ENCODE assay signal across 8 mouse cellular contexts in genomic region chr11:20331690-20332537, GRCm38 (mm10). TPM values are rescaled to one million over a fixed set of nuclear protein-coding genes. Genes with fewer than 3 reads are reported as not detected.
DNase-seq lines count a peak whose midpoint lies in the region; ATAC-seq and TF ChIP-seq lines count a peak whose summit lies in the region.

No protein-coding gene starts in this region.

- WGBS in embryonic facial prominence, embryonic 11.5 days: 1% methylated on average over 61 of the region's 61 CpGs
- WGBS in heart, adult 2 months: 6% methylated on average over 61 of the region's 61 CpGs
- WGBS in kidney, embryonic 15.5 days: 2% methylated on average over 61 of the region's 61 CpGs
- WGBS in liver, adult 2 months: 2% methylated on average over 61 of the region's 61 CpGs
- WGBS in midbrain, postnatal 0 days: 1% methylated on average over 51 of the region's 61 CpGs

- H3K9ac ChIP-seq in embryonic facial prominence, embryonic 11.5 days (replicated peaks; ENCODE audit: low read length): peak overlapping the region; percentile 73
- H3K9ac ChIP-seq in heart, adult 2 months (ENCODE audit: low read depth, low read length): peak overlapping the region; percentile 41
- H3K9ac ChIP-seq in kidney, embryonic 15.5 days: peak overlapping the region; percentile 68
- peak overlapping the region; percentile 53 for H3K9ac ChIP-seq in liver, adult 2 months (ENCODE audit: low read depth, low read length)
- H3K9ac ChIP-seq in midbrain, postnatal 0 days (replicated peaks; ENCODE audit: low read length, poor library complexity, severe bottlenecking): peak overlapping the region; percentile 86

- H3K79me2 ChIP-seq in heart, adult 2 months (replicated peaks; ENCODE audit: control insufficient read depth, insufficient read depth, low read length): no peaks in the 10 kb centered on the region
- H3K79me2 ChIP-seq in liver, adult 2 months (ENCODE audit: control insufficient read depth, insufficient read depth, low read length): no peaks in the 10 kb centered on the region

- peak overlapping the region; percentile 93 for H3K27ac ChIP-seq in embryonic facial prominence, embryonic 11.5 days (replicated peaks; ENCODE audit: low read depth, low read length)
- peak overlapping the region; percentile 91 for H3K27ac ChIP-seq in heart, adult 2 months
- peak overlapping the region; percentile 82 for H3K27ac ChIP-seq in kidney, embryonic 15.5 days
- H3K27ac ChIP-seq in liver, adult 2 months (replicated peaks; ENCODE audit: insufficient read depth, low read depth, low read length): no peak overlapping the region
- H3K27ac ChIP-seq in midbrain, postnatal 0 days (ENCODE audit: low read depth, low read length): peak overlapping the region; percentile 92

- H3K9me3 ChIP-seq in embryonic facial prominence, embryonic 11.5 days (replicated peaks; ENCODE audit: control insufficient read depth, low read length): no peaks in the 10 kb centered on the region
- H3K9me3 ChIP-seq in kidney, embryonic 15.5 days (replicated peaks): no peaks in the 10 kb centered on the region
- no peaks in the 10 kb centered on the region for H3K9me3 ChIP-seq in midbrain, postnatal 0 days (ENCODE audit: low read length)

- no peak for TF ChIP-seq POLR2A in heart, adult 2 months (IDR thresholded peaks at IDR 0.05; ENCODE audit: insufficient read depth, low read depth, low read length)
- no peak for TF ChIP-seq POLR2A in liver, adult 2 months (IDR thresholded peaks at IDR 0.05; ENCODE audit: extremely low read depth, insufficient read depth, low read length)

- peak; percentile 29 for ATAC-seq in embryonic facial prominence, embryonic 11.5 days (replicated peaks; ENCODE audit: insufficient number of reproducible peaks, low FRiP score, low TSS enrichment, low read depth)
- ATAC-seq in kidney, embryonic 15.5 days (replicated peaks; ENCODE audit: low FRiP score): peak; percentile 14
- peak; percentile 16 for ATAC-seq in midbrain, postnatal 0 days (ENCODE audit: low FRiP score)

- no peaks in the 10 kb centered on the region for H3K27me3 ChIP-seq in embryonic facial prominence, embryonic 11.5 days (ENCODE audit: control insufficient read depth, insufficient read depth, low read length)
- no peaks in the 10 kb centered on the region for H3K27me3 ChIP-seq in heart, adult 2 months (ENCODE audit: control insufficient read depth, insufficient read depth, low read length)
- H3K27me3 ChIP-seq in kidney, embryonic 15.5 days: no peaks in the 10 kb centered on the region
- H3K27me3 ChIP-seq in liver, adult 2 months (ENCODE audit: control insufficient read depth, insufficient read depth, low read length): no peaks in the 10 kb centered on the region
- H3K27me3 ChIP-seq in midbrain, postnatal 0 days (ENCODE audit: insufficient read depth, low read length): no peaks in the 10 kb centered on the region

- H3K36me3 ChIP-seq in embryonic facial prominence, embryonic 11.5 days (replicated peaks; ENCODE audit: control insufficient read depth, insufficient read depth, low read depth, low read length): no peaks in the 10 kb centered on the region
- no peaks in the 10 kb centered on the region for H3K36me3 ChIP-seq in heart, adult 2 months (ENCODE audit: control insufficient read depth, insufficient read depth, low read length)
- no peaks in the 10 kb centered on the region for H3K36me3 ChIP-seq in kidney, embryonic 15.5 days
- no peaks in the 10 kb centered on the region for H3K36me3 ChIP-seq in liver, adult 2 months (ENCODE audit: control insufficient read depth, insufficient read depth, low read length)
- H3K36me3 ChIP-seq in midbrain, postnatal 0 days (ENCODE audit: insufficient read depth, low read length): no peaks in the 10 kb centered on the region

- H3K4me2 ChIP-seq in embryonic facial prominence, embryonic 11.5 days (ENCODE audit: low read depth, low read length): peak overlapping the region; percentile 98
- H3K4me2 ChIP-seq in kidney, embryonic 15.5 days: peak overlapping the region; percentile 100
- peak overlapping the region; percentile 73 for H3K4me2 ChIP-seq in midbrain, postnatal 0 days (ENCODE audit: low read depth, low read length, poor library complexity, severe bottlenecking)

- no peak for TF ChIP-seq CTCF in heart, adult 2 months (IDR thresholded peaks at IDR 0.05)
- no peak for TF ChIP-seq CTCF in liver, adult 2 months (IDR thresholded peaks at IDR 0.05; ENCODE audit: low read depth, low read length)
- TF ChIP-seq CTCF in midbrain, postnatal 0 days (IDR thresholded peaks at IDR 0.05): no peak

- no peaks in the 10 kb centered on the region; the same call in 1 of the 2 replicates for H3K4me1 ChIP-seq in embryonic facial prominence, embryonic 11.5 days (ENCODE audit: control insufficient read depth, insufficient read depth, low read length)
- no peaks in the 10 kb centered on the region for H3K4me1 ChIP-seq in heart, adult 2 months (ENCODE audit: control insufficient read depth, insufficient read depth, low read length)
- H3K4me1 ChIP-seq in kidney, embryonic 15.5 days: peaks cover 28% of the 10 kb centered on the region
- H3K4me1 ChIP-seq in liver, adult 2 months (ENCODE audit: control insufficient read depth, insufficient read depth, low read length): peaks cover 2% of the 10 kb centered on the region; the same call in 1 of the 2 replicates
- peaks cover 8% of the 10 kb centered on the region; the same call in 1 of the 2 replicates for H3K4me1 ChIP-seq in midbrain, postnatal 0 days (ENCODE audit: insufficient read depth, low read length)

- H3K4me3 ChIP-seq in embryonic facial prominence, embryonic 11.5 days (ENCODE audit: low read depth, low read length): peak overlapping the region; percentile 52
- peak overlapping the region; percentile 78 for H3K4me3 ChIP-seq in heart, adult 2 months
- peak overlapping the region; percentile 69 for H3K4me3 ChIP-seq in kidney, embryonic 15.5 days (replicated peaks)
- peak overlapping the region; percentile 56 for H3K4me3 ChIP-seq in liver, adult 2 months (ENCODE audit: insufficient read depth, low read depth, low read length)
- H3K4me3 ChIP-seq in midbrain, postnatal 0 days (ENCODE audit: low read depth, low read length): peak overlapping the region; percentile 69

- TF ChIP-seq EP300 in heart, adult 2 months (IDR thresholded peaks at IDR 0.05; ENCODE audit: insufficient read depth, low read depth, low read length): no peak

- intact Hi-C loops in heart, adult 2 months (cut with DNase I): loop anchor here (2.0 to 5.0 kb wide), 3 partner anchors 69 to 199 kb away; partner anchors contain the start of gene Rab1a

- peak; percentile 49 for DNase-seq in CD4-positive, CD25-positive, alpha-beta regulatory T cell, adult 2 months (ENCODE audit: low read depth, low spot score)
- peak; percentile 70 to 83 for DNase-seq in adrenal gland, adult (ENCODE audit: inconsistent age in 2 of 2, low spot score in 1 of 2)
- peak; percentile 43 for DNase-seq in embryonic facial prominence, embryonic 11.5 days (ENCODE audit: low spot score)
- peak in 1 of 2 experiments; percentile 35 for DNase-seq in heart, adult 2 months
- DNase-seq in liver, adult 2 months (ENCODE audit: extremely low read depth, low read depth, low spot score): peak; percentile 19
- DNase-seq in midbrain, postnatal 0 days (ENCODE audit: low spot score): peak; percentile 36
- DNase-seq in testis, postnatal 10 days (ENCODE audit: low spot score): peak; percentile 56

RNA-seq across cellular contexts. Expression of gene Slc1a4, which starts 0.6 kb away (rescaled TPM):
- 14.0 and 15.2 TPM in 2 replicates for polyA plus RNA-seq in embryonic facial prominence, embryonic 11.5 days (2014; fragmentation: Nextera tagmentation; extraction: Ambion mirVana)
- 1 to 10 TPM; 1.3 to 1.4 TPM for total RNA-seq in heart, adult 2 months (2021)
- polyA plus RNA-seq in heart, adult 2 months (2012; rRNA removed): 1.4 and 2.0 TPM in 2 replicates
- polyA plus RNA-seq in kidney, embryonic 15.5 days (2015; fragmentation: Nextera tagmentation; extraction: Ambion mirVana): 10.0 and 10.1 TPM in 2 replicates
- 1.8 and 3.5 TPM in 2 replicates for total RNA-seq in liver, adult 2 months (2014; rRNA removed)
- polyA plus RNA-seq in liver, adult 2 months (2012; rRNA removed): 3.3 and 5.0 TPM in 2 replicates
- 177 and 180 TPM in 2 replicates for total RNA-seq in midbrain, postnatal 0 days (2014; rRNA removed)
- polyA plus RNA-seq in midbrain, postnatal 0 days (2015; fragmentation: Nextera tagmentation; extraction: Ambion mirVana): 70.3 and 76.5 TPM in 2 replicates
